Mouse (Mus musculus) ES-CJ7 (cell line): ENCODE measurements around the gene Wdr20.
A peak's percentile ranks its signal among the peaks of the same experiment; 100 is the strongest.

Source experiments
- DNase-seq: peaks from one replicate; pipeline ENCODE4 v3.0.0; 2011; ENCODE audit warnings: low read depth, low spot score

Gene Wdr20

GRCm38 (mm10) chr12:110821787-110822186 lies 84.0 kb downstream of the Wdr20 start:
- DNase-seq: peak; percentile 59

- DNase-seq: no peak
Measured at GRCm38 (mm10) chr12:110822366-110822765, 84.6 kb downstream of the Wdr20 start.

GRCm38 (mm10) chr12:110828908-110829307 lies 91.2 kb downstream of the Wdr20 start:
- no peak for DNase-seq

GRCm38 (mm10) chr12:110830293-110831024 lies 92.7 kb downstream of the Wdr20 start:
- peak; percentile 65 for DNase-seq

GRCm38 (mm10) chr12:110835182-110835581 lies 97.4 kb downstream of the Wdr20 start:
- DNase-seq: no peak

GRCm38 (mm10) chr12:110836729-110837128 lies 99.0 kb downstream of the Wdr20 start:
- DNase-seq: no peak

- DNase-seq: peak; percentile 96
Measured at GRCm38 (mm10) chr12:110837192-110837841, 99.6 kb downstream of the Wdr20 start.

GRCm38 (mm10) chr12:110837850-110838249 lies 100.1 kb downstream of the Wdr20 start:
- peak; percentile 54 for DNase-seq

- peak; percentile 96 for DNase-seq
Measured at GRCm38 (mm10) chr12:110840348-110841198, 102.8 kb downstream of the Wdr20 start, which contains the start of gene Mok. TSS of gene Mok (minus strand) at chr12:110840939.

- DNase-seq: no peak
Measured at GRCm38 (mm10) chr12:110841731-110842493, 104.2 kb downstream of the Wdr20 start.

GRCm38 (mm10) chr12:110843194-110844048 lies 105.7 kb downstream of the Wdr20 start:
- DNase-seq: peak; percentile 82

- DNase-seq: no peak
Measured at GRCm38 (mm10) chr12:110844227-110845130, 106.7 kb downstream of the Wdr20 start.

GRCm38 (mm10) chr12:110845131-110845880 lies 107.6 kb downstream of the Wdr20 start:
- DNase-seq: peak; percentile 95

- DNase-seq: no peak
Measured at GRCm38 (mm10) chr12:110846191-110846765, 108.5 kb downstream of the Wdr20 start.

- peak; percentile 86 for DNase-seq
Measured at GRCm38 (mm10) chr12:110850010-110850928, 112.5 kb downstream of the Wdr20 start, which contains the start of gene Zfp839. TSS of gene Zfp839 (plus strand) at chr12:110850253.

GRCm38 (mm10) chr12:110850929-110851256 lies 113.1 kb downstream of the Wdr20 start:
- DNase-seq: no peak

GRCm38 (mm10) chr12:110851414-110851813 lies 113.7 kb downstream of the Wdr20 start:
- DNase-seq: no peak
